Mouse (Mus musculus) liver, adult 2 months (tissue): ENCODE results near the gene Mrpl17.

Experiments used
- CTCF ChIP-seq: fragments of 200-500 bp; IDR thresholded peaks from 2 replicates; pipeline ENCODE4 v1.5.1; 2011; ENCODE audit warnings: low read depth, low read length, control low read depth
- POLR2A ChIP-seq: fragments of 200-500 bp; IDR thresholded peaks from 2 replicates; pipeline ENCODE4 v1.6.1; 2011; ENCODE audit warnings: low read length, control low read depth; ENCODE audit not compliant: insufficient read depth; ENCODE audit errors: extremely low read depth

DNA sequence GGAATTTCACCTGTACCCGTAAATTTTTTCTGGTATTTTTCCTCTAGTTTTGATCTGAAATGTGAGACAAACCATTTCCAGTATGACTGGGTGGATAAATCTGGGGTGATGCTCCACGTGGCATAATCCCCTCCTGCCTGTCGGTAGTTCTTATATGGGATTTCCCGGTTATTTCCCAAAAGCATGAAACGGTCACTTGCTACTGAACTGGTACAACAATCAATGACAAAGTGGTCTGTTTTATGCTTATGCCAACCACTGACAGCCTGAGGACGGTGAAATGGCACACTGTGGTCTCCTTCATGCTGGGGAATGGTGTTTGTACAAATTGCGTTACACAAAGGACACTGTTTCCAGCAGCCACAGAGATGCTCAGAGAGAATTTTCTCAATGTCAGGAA lies 13.4 kb upstream of the Mrpl17 start:
- no peak for TF ChIP-seq CTCF
- no peak for TF ChIP-seq POLR2A
